Mouse (Mus musculus): Measurements from ENCODE around the gene Il23r. TPM values are rescaled to one million over a fixed set of nuclear protein-coding genes. Genes with fewer than 3 reads are reported as not detected.
"Not testable (repeated sequence)": the region's sequence is repeated elsewhere in the genome, so short reads cannot be mapped to it uniquely, and the experiment has no call there.

The Il23r gene
- not detected in 2 replicates for polyA plus RNA-seq (2016; fragmentation: Nextera tagmentation; extraction: Ambion mirVana)

DNA sequence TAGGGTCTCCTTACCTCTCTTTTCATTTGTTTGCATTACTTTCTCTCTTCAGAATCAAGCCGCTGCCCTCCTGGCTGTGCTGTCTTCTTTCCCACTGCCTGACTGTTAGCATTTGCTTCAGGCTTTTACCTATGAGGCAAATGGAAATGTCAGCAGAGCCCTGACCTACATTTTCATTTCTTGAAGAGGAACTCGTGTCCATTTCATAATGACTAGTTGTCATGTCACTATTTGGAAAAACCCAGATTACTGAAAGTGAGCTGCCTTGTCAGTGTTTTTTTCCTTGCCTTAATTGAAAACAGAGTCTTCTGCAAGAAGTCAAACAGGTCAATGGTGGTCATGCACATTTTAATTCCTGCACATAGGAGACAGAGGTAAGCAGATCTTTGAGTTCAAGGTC, at the start of gene Il23r:
Il23r (minus strand) TSS at position 101 of the 400 bp plus-strand sequence.
- no peak within 1 kb of the TSS for H3K27ac ChIP-seq
- H3K36me3 ChIP-seq: no peaks in the 10 kb centered on the region
- DNase-seq (ENCODE audit: low spot score): no peak
- 72% methylated on average over 2 of the region's 2 CpGs for WGBS
- H3K27me3 ChIP-seq (ENCODE audit: insufficient read depth, poor library complexity, severe bottlenecking): no peaks in the 10 kb centered on the region
- no peaks in the 10 kb centered on the region for H3K9me3 ChIP-seq
- no peaks in the 10 kb centered on the region for H3K4me1 ChIP-seq
- no peak within 1 kb of the TSS for H3K4me3 ChIP-seq

DNA sequence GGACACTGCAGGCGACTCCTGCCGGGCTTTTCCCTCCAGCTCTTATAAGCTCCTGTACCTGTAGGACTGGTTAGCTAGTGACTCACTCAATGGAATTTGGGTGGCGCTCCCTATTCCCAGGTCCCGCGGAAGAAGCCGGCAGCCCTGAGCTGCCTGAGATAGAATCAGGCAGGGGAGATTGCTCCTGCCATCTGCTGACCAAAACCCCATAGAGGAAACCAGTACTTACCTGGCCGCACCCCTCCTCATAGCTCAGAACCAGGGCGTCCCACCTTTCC, 44.1 kb upstream of the Il23r start, which contains the start of gene Tacstd2:
Tacstd2 (minus strand) TSS at position 20 of the 278 bp plus-strand sequence.
- Histone ChIP-seq H3K27ac (no peak within 1 kb of the TSS), H3K4me1 (peaks cover 17% of the 10 kb centered on the region), H3K4me3 (peak within 1 kb of the TSS; percentile 61), H3K9me3 (no peaks in the 10 kb centered on the region), H3K36me3 (no peaks in the 10 kb centered on the region), H3K27me3 (ENCODE audit: insufficient read depth, poor library complexity, severe bottlenecking) (peaks cover 66% of the 10 kb centered on the region)
- WGBS: 5% methylated on average over 8 of the region's 8 CpGs
- DNase-seq (ENCODE audit: low spot score): no peak

DNA sequence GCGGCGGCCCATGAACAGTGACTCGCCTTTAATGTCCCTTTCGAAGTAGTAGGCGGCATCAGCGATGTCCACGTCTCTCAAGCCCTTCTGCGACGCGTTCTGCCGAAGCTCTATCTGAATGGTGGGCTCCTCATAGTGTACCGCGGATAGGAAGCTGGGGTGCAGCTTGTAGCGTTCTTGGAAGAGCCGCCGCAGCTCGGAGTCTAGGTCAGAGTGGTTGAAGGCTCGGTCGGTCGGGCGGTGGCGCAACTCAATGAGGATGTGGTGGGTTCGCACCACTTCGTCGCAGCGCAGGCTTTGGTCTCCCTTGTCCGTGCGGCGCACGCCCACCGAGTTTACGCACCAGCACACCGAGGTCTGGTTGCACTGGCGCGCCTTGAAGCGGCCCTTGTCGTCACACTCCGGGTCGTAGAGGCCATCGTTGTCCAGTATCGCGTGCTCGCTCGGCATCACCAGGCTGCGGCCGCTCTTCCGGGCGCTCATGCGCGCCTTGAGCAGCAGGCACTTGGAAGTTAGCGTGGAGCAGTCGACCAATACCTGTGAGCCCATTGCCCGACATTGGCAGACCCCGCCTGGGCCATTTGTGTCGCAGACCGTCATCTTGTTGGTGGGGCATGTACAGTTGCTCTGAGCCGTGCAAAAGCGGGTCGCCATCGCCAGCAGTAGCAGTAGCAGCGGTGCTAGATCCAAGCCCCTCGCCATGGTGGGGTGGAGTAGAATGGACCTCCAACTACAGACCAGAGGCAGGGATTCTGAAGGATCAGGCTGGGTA, 43.5 kb upstream of the Il23r start:
- Histone ChIP-seq H3K27me3 (ENCODE audit: insufficient read depth, poor library complexity, severe bottlenecking) (peaks cover 66% of the 10 kb centered on the region), H3K36me3 (no peaks in the 10 kb centered on the region), H3K4me3 (peak overlapping the region; percentile 61), H3K27ac (no peak overlapping the region), H3K9me3 (no peaks in the 10 kb centered on the region), H3K4me1 (peaks cover 17% of the 10 kb centered on the region)
- no peak for DNase-seq (ENCODE audit: low spot score)
- 2% methylated on average over 62 of the region's 62 CpGs for WGBS

DNA sequence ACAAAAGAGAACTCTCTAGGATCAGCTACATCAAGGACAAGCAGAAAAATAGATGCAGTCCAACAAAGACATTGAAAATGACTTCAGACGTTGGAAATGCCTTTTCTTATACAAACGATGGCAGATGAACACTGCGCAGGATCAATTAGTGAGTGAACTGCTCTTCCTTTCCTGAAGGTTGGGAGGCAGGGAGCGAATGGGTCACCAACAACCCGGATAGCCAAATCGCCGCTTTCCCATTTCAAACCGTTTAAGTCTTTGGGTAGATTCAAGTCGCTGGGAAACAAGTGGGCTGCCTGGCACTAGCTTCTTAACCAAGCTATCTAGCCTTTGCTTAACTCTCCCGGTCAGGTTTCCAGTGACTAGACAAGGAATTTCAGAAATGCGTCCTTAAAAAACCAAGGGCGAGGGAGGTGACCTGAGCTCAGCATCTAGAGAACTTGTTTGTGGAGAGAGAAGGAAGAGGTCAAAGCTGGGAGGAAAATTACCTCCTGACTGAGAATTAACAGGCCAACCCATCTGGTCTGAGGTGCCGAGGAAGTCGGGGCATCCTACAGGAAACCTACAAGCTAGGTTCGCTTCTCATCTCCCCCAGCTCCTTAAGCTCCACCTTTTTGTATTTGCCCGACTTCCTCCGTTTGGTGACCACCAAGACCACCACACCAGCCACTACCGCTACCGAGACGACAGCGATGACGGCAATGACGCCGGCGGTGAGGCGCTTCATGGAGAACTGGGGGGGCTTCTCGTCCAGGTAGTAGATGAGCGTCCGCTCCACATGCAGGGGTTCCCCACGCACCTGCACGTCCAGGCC, 42.7 kb upstream of the Il23r start:
- Histone ChIP-seq H3K9me3 (no peaks in the 10 kb centered on the region), H3K27me3 (ENCODE audit: insufficient read depth, poor library complexity, severe bottlenecking) (peaks cover 66% of the 10 kb centered on the region), H3K36me3 (no peaks in the 10 kb centered on the region), H3K4me1 (peaks cover 17% of the 10 kb centered on the region), H3K4me3 (peak overlapping the region; percentile 61), H3K27ac (no peak overlapping the region)
- DNase-seq (ENCODE audit: low spot score): no peak
- 7% methylated on average over 31 of the region's 31 CpGs for WGBS

DNA sequence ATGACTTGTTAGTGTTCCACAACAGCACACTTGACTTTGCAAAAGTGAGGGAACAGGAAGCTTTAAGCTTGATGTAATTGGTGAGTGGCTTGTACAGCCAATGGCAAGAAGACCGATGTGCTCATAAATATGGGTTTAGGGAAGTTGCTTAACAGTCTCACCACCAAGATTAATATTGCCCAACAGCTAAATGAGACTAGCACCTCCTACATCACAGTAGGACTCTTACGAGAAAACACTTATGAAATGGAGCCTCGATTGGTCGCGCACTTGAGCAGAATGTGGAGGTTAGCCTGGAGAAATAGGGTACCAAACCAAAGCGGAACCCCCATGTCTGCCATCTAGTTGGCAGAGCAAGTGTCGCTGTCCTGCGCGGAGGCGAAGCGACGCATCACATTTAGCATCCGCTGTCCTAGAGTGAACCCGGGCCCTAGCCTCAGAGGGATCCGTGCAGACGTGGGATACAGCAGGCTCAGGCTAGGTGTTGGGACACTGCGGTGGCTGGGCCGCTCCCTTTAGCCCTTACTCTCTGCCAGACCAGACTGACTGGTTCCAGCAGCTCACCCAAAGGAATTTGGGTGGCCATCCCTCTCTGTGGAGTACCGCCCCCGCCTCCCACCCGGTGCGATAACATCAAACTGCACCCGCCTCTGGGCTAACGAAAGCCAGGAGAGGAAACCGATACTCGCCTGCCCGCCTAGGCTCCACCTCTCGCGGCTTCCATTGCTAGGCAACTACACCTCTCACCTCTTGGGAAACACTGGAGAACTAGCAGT, 41.2 kb upstream of the Il23r start:
- no peak overlapping the region for H3K27ac ChIP-seq
- H3K36me3 ChIP-seq: no peaks in the 10 kb centered on the region
- peak overlapping the region; percentile 44 for H3K4me3 ChIP-seq
- peaks cover 17% of the 10 kb centered on the region for H3K4me1 ChIP-seq
- H3K27me3 ChIP-seq (ENCODE audit: insufficient read depth, poor library complexity, severe bottlenecking): peaks cover 63% of the 10 kb centered on the region
- H3K9me3 ChIP-seq: no peaks in the 10 kb centered on the region
- no peak for DNase-seq (ENCODE audit: low spot score)
- WGBS: 8% methylated on average over 29 of the region's 29 CpGs

DNA sequence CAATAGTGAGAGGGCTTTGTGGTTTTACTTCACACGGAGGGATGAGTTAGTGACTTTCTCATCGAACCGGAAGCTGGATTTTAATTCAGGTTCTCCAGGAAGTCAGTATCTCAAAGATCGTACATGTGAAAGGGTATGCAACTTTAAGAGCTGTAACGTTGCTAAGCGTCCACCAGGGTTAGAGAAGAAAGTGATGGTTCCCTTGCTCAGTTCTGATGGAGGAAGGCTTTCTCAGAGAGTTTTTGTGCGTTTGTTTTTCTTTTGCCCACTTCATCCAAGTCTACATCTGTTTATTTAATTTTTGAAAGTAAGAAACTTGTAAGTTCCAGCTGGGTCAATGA, 40.1 kb upstream of the Il23r start:
- Histone ChIP-seq H3K9me3 (no peaks in the 10 kb centered on the region), H3K4me3 (no peak overlapping the region), H3K36me3 (no peaks in the 10 kb centered on the region), H3K4me1 (peaks cover 17% of the 10 kb centered on the region), H3K27ac (no peak overlapping the region), H3K27me3 (ENCODE audit: insufficient read depth, poor library complexity, severe bottlenecking) (peaks cover 57% of the 10 kb centered on the region)
- DNase-seq (ENCODE audit: low spot score): no peak
- 57% methylated on average over 7 of the region's 7 CpGs for WGBS

DNA sequence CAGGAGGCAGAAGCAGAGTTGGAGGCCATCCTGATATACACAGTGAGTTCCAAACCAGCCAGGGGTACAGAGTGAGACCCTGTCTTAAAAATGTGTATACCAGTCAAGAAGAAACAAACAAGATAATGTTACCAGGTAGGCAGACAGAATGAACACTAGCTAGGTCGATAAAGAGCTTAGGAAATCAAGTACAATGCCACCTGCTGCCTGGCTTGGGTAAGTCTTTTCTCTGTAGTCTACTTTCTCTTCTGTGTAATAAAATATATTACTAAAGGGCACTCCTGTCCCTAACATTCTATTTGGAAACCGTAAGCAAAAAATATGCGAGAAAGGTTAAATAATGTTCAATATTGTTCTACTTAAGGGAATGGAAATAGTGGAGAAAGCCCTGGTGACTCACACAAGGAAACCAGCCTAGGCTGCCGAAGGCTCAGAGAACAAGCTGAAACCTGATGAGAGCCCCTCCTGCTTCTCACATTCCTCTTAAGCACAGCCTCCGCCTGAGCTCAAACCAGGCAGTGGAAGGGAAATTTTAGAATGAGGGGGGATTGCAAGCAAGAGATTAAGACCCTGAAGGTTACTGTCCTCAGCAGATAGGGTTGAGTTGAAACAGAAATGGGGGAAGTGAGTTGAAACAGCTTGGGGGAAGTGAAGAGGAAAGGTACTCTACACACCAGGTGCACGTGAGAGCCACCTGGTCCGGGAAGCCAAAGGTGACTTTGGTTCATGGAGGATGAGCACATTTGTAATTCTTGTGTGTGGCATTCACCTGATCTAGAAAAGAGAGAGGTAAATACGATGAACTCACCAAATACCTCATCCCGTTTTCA, 39.6 kb upstream of the Il23r start:
- H3K36me3 ChIP-seq: no peaks in the 10 kb centered on the region
- 51% methylated on average over 9 of the region's 9 CpGs for WGBS
- no peak for DNase-seq (ENCODE audit: low spot score)
- H3K4me3 ChIP-seq: no peak overlapping the region
- H3K4me1 ChIP-seq: peaks cover 17% of the 10 kb centered on the region
- H3K27me3 ChIP-seq (ENCODE audit: insufficient read depth, poor library complexity, severe bottlenecking): peaks cover 51% of the 10 kb centered on the region
- H3K27ac ChIP-seq: no peak overlapping the region
- H3K9me3 ChIP-seq: no peaks in the 10 kb centered on the region

DNA sequence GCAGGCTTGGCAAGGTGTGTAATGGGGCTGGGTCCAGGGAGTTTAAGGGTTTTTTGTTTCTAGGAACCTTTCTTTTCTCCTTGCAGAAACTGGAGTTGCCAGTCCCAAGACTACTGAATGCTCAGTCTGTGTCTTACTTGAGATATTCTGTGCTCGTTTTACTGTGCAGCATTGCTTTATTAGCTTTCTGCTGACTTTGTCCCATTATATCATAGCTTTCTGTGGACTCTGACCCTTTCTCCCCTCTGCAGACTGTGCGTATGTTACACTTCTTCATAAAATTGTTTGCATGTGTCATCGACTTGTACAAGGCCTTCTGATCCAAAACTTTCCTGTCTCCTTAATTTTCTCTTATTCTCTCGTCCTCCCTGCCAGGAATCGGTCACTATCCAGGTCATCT, 34.7 kb upstream of the Il23r start:
- WGBS: 85% methylated on average over 5 of the region's 5 CpGs
- DNase-seq (ENCODE audit: low spot score): no peak
- no peaks in the 10 kb centered on the region for H3K9me3 ChIP-seq

DNA sequence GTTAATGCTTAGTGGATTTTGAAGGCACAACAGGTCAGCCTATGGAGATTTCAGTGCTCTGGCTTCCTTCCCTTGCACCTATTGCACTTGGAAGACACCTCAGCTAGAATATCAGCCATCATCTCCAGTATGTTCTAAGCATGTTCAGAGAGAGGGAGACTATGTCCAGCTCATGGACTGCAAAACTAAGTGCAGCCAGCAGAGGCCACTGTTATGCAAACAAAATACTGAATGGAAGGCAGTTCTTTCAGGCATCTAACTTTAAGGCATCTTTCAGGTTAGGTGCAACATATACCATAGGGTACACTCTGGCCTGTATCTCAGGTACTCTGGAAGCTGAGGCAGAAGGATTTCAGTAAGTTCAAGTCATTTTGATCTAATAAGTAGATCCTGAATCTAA, 19.1 kb upstream of the Il23r start:
- Histone ChIP-seq H3K27me3 (ENCODE audit: insufficient read depth, poor library complexity, severe bottlenecking) (no peaks in the 10 kb centered on the region), H3K27ac (no peak overlapping the region), H3K4me3 (no peak overlapping the region), H3K36me3 (no peaks in the 10 kb centered on the region), H3K4me1 (no peaks in the 10 kb centered on the region), H3K9me3 (no peaks in the 10 kb centered on the region)
- DNase-seq (ENCODE audit: low spot score): no peak

More for the DNA sequence above, 34.7 kb upstream of the Il23r start:
- no peak overlapping the region for H3K27ac ChIP-seq
- peaks cover 2% of the 10 kb centered on the region for H3K27me3 ChIP-seq (ENCODE audit: insufficient read depth, poor library complexity, severe bottlenecking)
- H3K36me3 ChIP-seq: no peaks in the 10 kb centered on the region
- no peak overlapping the region for H3K4me3 ChIP-seq
- H3K4me1 ChIP-seq: no peaks in the 10 kb centered on the region

DNA sequence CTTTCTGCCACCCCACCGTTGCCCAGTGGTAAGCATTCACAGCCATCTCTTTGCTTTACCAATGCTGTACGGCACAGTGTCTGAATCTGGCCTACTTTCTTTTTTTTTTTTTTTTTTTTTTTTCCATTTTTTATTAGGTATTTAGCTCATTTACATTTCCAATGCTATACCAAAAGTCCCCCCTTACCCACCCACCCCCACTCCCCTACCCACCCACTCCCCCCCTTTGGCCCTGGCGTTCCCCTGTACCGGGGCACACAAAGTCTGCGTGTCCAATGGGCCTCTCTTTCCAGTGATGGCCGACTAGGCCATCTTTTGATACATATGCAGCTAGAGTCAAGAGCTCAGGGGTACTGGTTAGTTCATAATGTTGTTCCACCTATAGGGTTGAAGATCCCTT, 10.3 kb upstream of the Il23r start:
- DNase-seq (ENCODE audit: low spot score); H3K9me3 ChIP-seq; H3K4me3 ChIP-seq; H3K27ac ChIP-seq; H3K36me3 ChIP-seq; H3K4me1 ChIP-seq; H3K27me3 ChIP-seq (ENCODE audit: insufficient read depth, poor library complexity, severe bottlenecking): not testable (repeated sequence)
- 80% methylated on average over 2 of the region's 6 CpGs for WGBS

DNA sequence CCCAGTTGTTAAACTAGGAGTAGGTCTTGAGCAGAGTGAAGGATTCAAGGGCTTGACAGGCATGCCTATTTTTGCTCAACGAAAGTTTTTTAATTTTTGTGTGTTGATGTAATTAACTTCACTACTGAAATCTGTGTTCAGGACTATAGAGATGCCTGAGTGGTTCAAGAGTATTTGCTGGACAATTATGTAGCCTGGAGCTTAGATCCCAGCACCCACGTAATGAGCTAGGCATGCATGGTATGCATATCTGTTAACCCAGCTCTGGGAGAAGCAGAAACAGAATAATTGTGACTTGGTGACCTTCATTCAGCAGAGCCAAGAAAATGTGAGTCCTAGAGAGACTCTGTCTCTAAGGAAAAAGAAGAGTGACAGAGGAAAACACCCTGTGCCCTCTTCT, 10.6 kb downstream of the Il23r start:
- Histone ChIP-seq H3K4me3 (no peak overlapping the region), H3K9me3 (no peaks in the 10 kb centered on the region), H3K27ac (peak overlapping the region; percentile 73; the same call in 1 of the 2 replicates), H3K36me3 (no peaks in the 10 kb centered on the region), H3K4me1 (no peaks in the 10 kb centered on the region), H3K27me3 (ENCODE audit: insufficient read depth, poor library complexity, severe bottlenecking) (no peaks in the 10 kb centered on the region)
- no peak for DNase-seq (ENCODE audit: low spot score)
- WGBS: 46% methylated on average over 2 of the region's 2 CpGs

DNA sequence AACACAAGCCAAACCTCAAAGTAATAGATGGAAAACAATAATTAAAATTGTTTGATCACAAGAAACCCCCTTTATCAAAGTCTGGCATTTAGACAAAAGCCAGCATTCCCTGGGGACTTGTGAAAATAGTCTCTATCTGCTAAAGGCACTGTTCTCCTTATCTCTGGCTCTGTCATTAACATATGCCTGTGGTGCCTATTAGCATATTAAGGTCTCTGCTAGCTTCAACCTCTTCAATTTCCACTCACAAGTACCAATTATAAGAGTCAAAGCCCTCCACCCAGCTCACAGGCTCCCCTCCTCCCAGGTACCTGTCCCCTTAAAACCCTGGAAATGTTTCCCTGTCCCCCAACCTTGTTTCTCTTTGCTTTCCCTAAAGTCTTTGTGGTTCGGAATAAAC, 20.4 kb downstream of the Il23r start:
- H3K9me3 ChIP-seq: no peaks in the 10 kb centered on the region
- DNase-seq (ENCODE audit: low spot score): no peak
- no peak overlapping the region for H3K4me3 ChIP-seq
- 9% methylated on average over 1 of the region's 1 CpGs for WGBS
- 0 out of 2 replicates have a peak, but pooled peaks cover 5% of the 10 kb centered on the region for H3K4me1 ChIP-seq
- 0 out of 2 replicates have a peak, but pooled peaks cover 8% of the 10 kb centered on the region for H3K27me3 ChIP-seq (ENCODE audit: insufficient read depth, poor library complexity, severe bottlenecking)
- no peak overlapping the region for H3K27ac ChIP-seq
- H3K36me3 ChIP-seq: no peaks in the 10 kb centered on the region
